ENCODE assay signal across 13 mouse cellular contexts in genomic region chr13:11348502-11348849, GRCm38 (mm10).
A peak's percentile ranks its signal among the peaks of the same experiment; 100 is the strongest.
DNase-seq lines count a peak whose midpoint lies in the region; ATAC-seq lines count a peak whose summit lies in the region.
"Had no signal": no experiment of that assay in that cellular context is flagged by ENCODE, and none has a peak within 500 bp of the region (broad histone marks: within the 10 kb centered on the region; RNA-seq: fewer than 3 reads in every experiment).

No protein-coding gene starts in this region.

- no peak for DNase-seq in kidney, postnatal 4 days
- DNase-seq in retina, postnatal 1 day, result peak; percentile 13
- DNase-seq in retina, embryonic 14.5 days (ENCODE audit: low spot score), result no peak
- no peak for DNase-seq in ovary, postnatal 14 days (ENCODE audit: low spot score)
- no peak for DNase-seq in limb, embryonic 10.5 days (ENCODE audit: low spot score)
- DNase-seq: B cell, adult 2 months; cerebellum, adult 11-12 months; thymus, postnatal 4 days had no signal

- no peak overlapping the region for H3K4me3 ChIP-seq in kidney, embryonic 14.5 days (ENCODE audit: low read length)
- no peak overlapping the region for H3K4me3 ChIP-seq in hindbrain, embryonic 16.5 days (ENCODE audit: low read length)
- H3K4me3 ChIP-seq in limb, embryonic 10.5 days, result no peak overlapping the region
- H3K4me3 ChIP-seq: lung, embryonic 15.5 days had no signal

- H3K36me3 ChIP-seq in kidney, embryonic 14.5 days (ENCODE audit: control insufficient read depth, insufficient read depth, low read length), result no peaks in the 10 kb centered on the region
- H3K36me3 ChIP-seq in hindbrain, embryonic 16.5 days (ENCODE audit: control insufficient read depth, insufficient read depth, low read length), result no peaks in the 10 kb centered on the region
- no peaks in the 10 kb centered on the region for H3K36me3 ChIP-seq in limb, embryonic 10.5 days
- H3K36me3 ChIP-seq: lung, embryonic 15.5 days had no signal

- H3K27ac ChIP-seq in kidney, embryonic 14.5 days (ENCODE audit: low read depth, low read length), result no peak overlapping the region
- H3K27ac ChIP-seq in hindbrain, embryonic 16.5 days (ENCODE audit: low read depth, low read length), result no peak overlapping the region
- H3K27ac ChIP-seq in limb, embryonic 10.5 days, result no peak overlapping the region
- H3K27ac ChIP-seq: lung, embryonic 15.5 days; macrophage had no signal

- H3K9ac ChIP-seq in kidney, embryonic 14.5 days (ENCODE audit: low read depth, low read length), result no peak overlapping the region
- H3K9ac ChIP-seq in hindbrain, embryonic 16.5 days (ENCODE audit: low read depth, low read length), result no peak overlapping the region
- H3K9ac ChIP-seq: lung, embryonic 15.5 days had no signal

- no peaks in the 10 kb centered on the region for H3K4me1 ChIP-seq in kidney, embryonic 14.5 days (ENCODE audit: control insufficient read depth, insufficient read depth, low read length)
- H3K4me1 ChIP-seq in hindbrain, embryonic 16.5 days (ENCODE audit: control insufficient read depth, insufficient read depth, low read depth, low read length), result no peaks in the 10 kb centered on the region
- H3K4me1 ChIP-seq in limb, embryonic 10.5 days, result peaks cover 8% of the 10 kb centered on the region
- H3K4me1 ChIP-seq: lung, embryonic 15.5 days had no signal

- no peak overlapping the region for H3K4me2 ChIP-seq in kidney, embryonic 14.5 days (replicated peaks; ENCODE audit: low read depth, low read length)
- no peak overlapping the region for H3K4me2 ChIP-seq in hindbrain, embryonic 16.5 days (ENCODE audit: low read length)
- H3K4me2 ChIP-seq: liver, embryonic 11.5 days; lung, embryonic 15.5 days had no signal

- peak; percentile 81 for ATAC-seq in kidney, embryonic 14.5 days (ENCODE audit: low FRiP score, low TSS enrichment)
- peak; percentile 25; the same call in 1 of the 2 replicates for ATAC-seq in hindbrain, embryonic 16.5 days

- no peaks in the 10 kb centered on the region for H3K9me3 ChIP-seq in kidney, embryonic 14.5 days (ENCODE audit: control insufficient read depth, low read length)
- H3K9me3 ChIP-seq in hindbrain, embryonic 16.5 days (ENCODE audit: control insufficient read depth, low read length), result no peaks in the 10 kb centered on the region
- H3K9me3 ChIP-seq in limb, embryonic 10.5 days (replicated peaks), result no peaks in the 10 kb centered on the region
- H3K9me3 ChIP-seq: lung, embryonic 15.5 days had no signal

- no peaks in the 10 kb centered on the region; the same call in 1 of the 2 replicates for H3K27me3 ChIP-seq in kidney, embryonic 14.5 days (ENCODE audit: control insufficient read depth, insufficient read depth, low read length)
- no peaks in the 10 kb centered on the region for H3K27me3 ChIP-seq in hindbrain, embryonic 16.5 days (replicated peaks; ENCODE audit: control insufficient read depth, insufficient read depth, low read length)
- no peaks in the 10 kb centered on the region for H3K27me3 ChIP-seq in limb, embryonic 10.5 days (ENCODE audit: low read depth, poor library complexity, severe bottlenecking)
- H3K27me3 ChIP-seq: lung, embryonic 15.5 days had no signal

- WGBS in kidney, embryonic 14.5 days, result 23% methylated on average over 4 of the region's 4 CpGs
- WGBS in hindbrain, embryonic 16.5 days, result 31% methylated on average over 4 of the region's 4 CpGs
- WGBS in limb, embryonic 10.5 days, result 61% methylated on average over 4 of the region's 4 CpGs
